ENCODE assay signal across 11 mouse cellular contexts in the genomic region with DNA sequence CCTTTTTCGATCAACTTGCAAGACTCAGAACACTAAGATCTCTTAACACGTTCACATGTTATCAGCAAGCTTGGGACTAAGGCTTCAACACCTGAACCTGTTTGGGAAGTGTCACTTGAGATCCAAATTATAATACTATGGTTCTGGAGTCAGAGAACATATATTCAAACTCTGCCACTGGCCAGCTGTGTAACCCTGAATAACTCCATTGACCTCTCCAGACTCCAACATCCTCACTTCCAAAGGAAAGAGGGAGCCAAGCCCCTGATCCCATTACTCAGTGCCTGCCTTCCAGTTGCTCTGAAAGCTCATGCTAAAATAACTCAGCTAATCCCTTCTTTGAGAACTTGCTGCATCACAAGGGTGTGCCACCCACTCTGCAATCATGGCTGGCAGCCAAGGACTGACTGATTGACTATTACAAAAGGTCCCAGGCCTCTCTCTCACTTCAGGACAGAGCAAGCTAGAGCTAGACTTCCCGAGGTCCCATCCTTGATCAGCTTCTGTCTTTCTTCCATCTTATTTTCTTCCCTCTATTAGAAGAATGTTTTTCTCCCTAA. TPM values are rescaled to one million over a fixed set of nuclear protein-coding genes. Genes with fewer than 3 reads are reported as not detected.
DNase-seq lines count a peak whose midpoint lies in the region; ATAC-seq lines count a peak whose summit lies in the region.
"Had no signal": no experiment of that assay in that cellular context is flagged by ENCODE, and none has a peak within 500 bp of the region (broad histone marks: within the 10 kb centered on the region; RNA-seq: fewer than 3 reads in every experiment).

No protein-coding gene starts in this region.

- 28% methylated on average over 3 of the region's 3 CpGs for WGBS in heart, embryonic 13.5 days

- H3K4me2 ChIP-seq in heart, embryonic 13.5 days, result no peak overlapping the region; the same call in 1 of the 2 replicates

- no peak overlapping the region for H3K9ac ChIP-seq in heart, embryonic 13.5 days

- peak; percentile 25; the same call in 1 of the 2 replicates for ATAC-seq in heart, embryonic 13.5 days (ENCODE audit: extremely low read depth, insufficient number of reproducible peaks, low FRiP score, low TSS enrichment)
- ATAC-seq in activated CD4-positive, CD25-positive, alpha-beta regulatory T cell, adult 4 months, result no peak

- no peak overlapping the region for H3K4me3 ChIP-seq in heart, embryonic 13.5 days
- H3K4me3 ChIP-seq: heart, adult 2 months had no signal

- no peaks in the 10 kb centered on the region for H3K9me3 ChIP-seq in heart, embryonic 13.5 days

- H3K27me3 ChIP-seq in heart, embryonic 13.5 days (replicated peaks), result no peaks in the 10 kb centered on the region

- peaks cover 12% of the 10 kb centered on the region; the same call in 1 of the 2 replicates for H3K4me1 ChIP-seq in heart, embryonic 13.5 days

- no peaks in the 10 kb centered on the region for H3K36me3 ChIP-seq in heart, embryonic 13.5 days

- H3K27ac ChIP-seq in heart, embryonic 13.5 days (replicated peaks), result peak overlapping the region; percentile 33
- H3K27ac ChIP-seq: heart, adult 2 months had no signal

- no peak for DNase-seq in heart, adult 9 months (ENCODE audit: low spot score in 2 of 2)
- DNase-seq in 3T3-L1 (ENCODE audit: low read depth, low spot score), result peak; percentile 62
- DNase-seq in adrenal gland, postnatal 25 days, result peak; percentile 32
- DNase-seq in heart, postnatal 4 days, result peak; percentile 40
- no peak for DNase-seq in thymus, adult 18-20 months
- DNase-seq in cerebellum, postnatal 14 days, result no peak
- DNase-seq: cerebellum, adult 9-10 months had no signal

RNA-seq across cellular contexts. Expression of gene 9330182O14Rik, which starts 58.8 kb away (rescaled TPM):
- polyA plus RNA-seq in heart, embryonic 13.5 days (2015; fragmentation: Nextera tagmentation; extraction: Ambion mirVana), result not detected in 2 replicates
- 0.30 TPM in 1 of 2 replicates, not detected in the other for total RNA-seq in adrenal gland, postnatal 25 days (2021)
- not detected for total RNA-seq in heart, postnatal 4 days (2021)
- not detected for polyA plus RNA-seq in activated CD4-positive, CD25-positive, alpha-beta regulatory T cell, adult 4 months (2017; shearing (Covaris generic))
- total RNA-seq: heart, adult 2 months; left cerebral cortex, adult 8-10 months had no signal
- polyA plus RNA-seq: heart, adult 2 months had no signal

Comparison
In these comparisons a context has a peak if more than half of its experiments do, and no peak if none do; other contexts are left out.
1. DNase-seq: peak in 3T3-L1 (single experiment), adrenal gland, postnatal 25 days (single experiment) and heart, postnatal 4 days (single experiment); none in heart, adult 9 months (0 of 2), thymus, adult 18-20 months (0 of 2) and cerebellum, postnatal 14 days (0 of 2).